Mouse (Mus musculus): Measurements from ENCODE around the gene Grap2.

Gene Grap2

DNA sequence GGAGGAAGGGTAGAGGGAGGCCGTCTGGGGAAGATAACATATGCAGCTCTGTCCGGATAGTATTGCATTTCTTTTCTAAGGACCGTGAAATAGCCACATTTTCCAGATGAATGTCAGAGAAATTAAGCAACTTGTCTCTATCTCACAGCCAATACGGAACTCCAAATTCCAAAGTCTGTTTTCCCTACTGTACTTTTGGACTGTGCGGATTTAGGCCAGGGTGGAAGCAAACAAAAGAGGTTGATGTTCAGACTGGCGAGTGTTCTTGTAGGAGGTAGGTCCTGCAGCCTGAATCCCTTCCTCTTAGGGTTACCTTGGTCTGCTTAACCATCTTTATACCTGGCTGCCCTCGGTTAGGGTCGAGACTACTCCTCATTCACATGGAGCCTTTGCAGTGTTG is 109.9 kb downstream of the Grap2 start:
- no peak for DNase-seq (ENCODE audit: low read depth, low spot score)

DNA sequence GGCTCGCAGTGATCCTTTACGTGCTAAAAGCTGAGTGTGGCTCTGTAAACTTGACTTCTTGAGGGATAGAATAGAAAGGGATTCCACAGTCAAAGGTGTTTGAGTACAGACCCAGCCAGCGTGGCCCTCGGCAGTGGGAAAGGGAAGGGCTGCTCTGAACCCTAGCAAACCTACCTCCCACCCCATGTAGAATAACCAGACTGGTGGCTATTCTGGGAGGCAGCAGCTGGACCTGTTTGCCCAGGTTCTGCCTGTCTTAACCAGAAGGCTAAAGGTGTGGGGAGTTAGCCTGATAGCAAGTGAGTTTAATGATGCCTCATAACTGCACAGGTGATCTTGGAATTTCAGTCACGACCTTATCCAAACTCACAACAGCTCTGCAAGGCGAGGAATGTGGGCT is 110.8 kb downstream of the Grap2 start:
- DNase-seq (ENCODE audit: low read depth, low spot score) = no peak

DNA sequence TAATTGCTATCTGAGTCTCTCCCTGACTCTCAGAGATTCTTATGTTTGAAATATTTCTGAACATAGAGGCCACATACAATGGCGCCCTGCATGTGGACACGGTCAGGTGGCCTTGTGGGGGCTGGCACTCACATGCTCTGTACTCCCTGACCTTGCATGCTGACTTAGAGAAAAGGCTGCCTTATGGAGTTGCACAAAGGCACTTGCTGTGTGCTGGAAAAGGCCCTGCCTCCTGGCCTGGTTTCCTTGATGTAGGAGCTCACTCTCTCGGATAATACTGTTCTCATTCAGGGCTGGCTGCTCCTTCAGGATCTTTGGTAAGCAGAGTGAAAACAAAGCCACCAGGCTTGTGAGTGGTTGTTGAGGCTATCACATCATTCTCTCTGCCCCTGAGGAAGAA is 111.6 kb downstream of the Grap2 start:
- DNase-seq (ENCODE audit: low read depth, low spot score) = no peak

DNA sequence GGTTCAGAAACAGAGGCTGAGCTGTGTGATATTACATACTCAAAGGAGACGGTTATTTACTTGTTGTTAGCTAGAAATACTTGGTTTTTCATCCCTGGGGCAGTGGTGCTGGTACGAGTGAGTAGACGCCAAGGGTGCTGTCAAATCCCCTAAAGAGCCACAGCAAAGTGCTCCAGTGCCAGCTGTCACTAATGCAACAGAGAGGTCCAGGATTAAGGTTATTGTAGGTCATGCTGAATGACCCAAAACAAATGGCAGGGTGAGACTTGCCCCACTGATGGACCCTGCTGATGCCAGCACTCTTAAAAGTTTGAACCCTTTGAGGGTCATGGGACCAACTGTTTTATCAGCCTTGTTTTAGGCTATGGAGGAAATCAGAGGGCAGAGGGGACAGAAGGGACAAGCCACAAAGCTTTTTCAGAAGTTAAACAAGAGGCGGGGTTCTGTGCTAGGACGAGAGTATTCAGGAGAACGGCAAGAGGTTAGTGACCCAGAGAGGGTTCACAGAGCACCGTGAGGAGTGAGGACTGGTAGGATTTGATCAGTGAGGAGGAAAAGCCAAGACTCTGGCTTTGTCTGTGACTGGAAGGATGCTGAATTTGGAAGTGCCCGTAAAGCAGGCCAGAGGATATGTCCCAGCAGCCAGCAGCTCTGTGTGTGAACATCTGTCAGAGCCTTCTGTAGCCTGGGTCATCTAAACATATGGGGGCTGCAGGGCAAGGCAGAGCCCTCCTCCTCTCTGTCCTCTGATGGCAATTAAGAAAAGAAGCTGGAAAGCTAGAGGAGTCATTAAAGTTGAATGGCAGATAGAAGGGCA is 112.6 kb downstream of the Grap2 start:
- no peak for DNase-seq (ENCODE audit: low read depth, low spot score)

DNA sequence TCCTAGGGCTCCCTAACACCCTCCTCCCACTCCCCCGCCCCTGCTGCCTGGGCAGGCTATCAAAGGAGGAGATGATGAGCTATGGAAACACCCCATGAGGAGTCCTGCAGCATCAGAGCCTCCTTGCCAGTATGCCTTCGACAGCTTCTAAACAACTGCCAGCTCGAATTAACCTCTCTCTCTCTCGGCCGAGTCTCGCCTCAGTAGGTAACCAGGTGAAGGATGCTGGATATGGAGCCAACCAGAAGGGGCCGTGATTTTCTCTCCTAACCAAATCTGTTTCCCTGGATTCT is 113.2 kb downstream of the Grap2 start:
- DNase-seq (ENCODE audit: low read depth, low spot score) = no peak

DNA sequence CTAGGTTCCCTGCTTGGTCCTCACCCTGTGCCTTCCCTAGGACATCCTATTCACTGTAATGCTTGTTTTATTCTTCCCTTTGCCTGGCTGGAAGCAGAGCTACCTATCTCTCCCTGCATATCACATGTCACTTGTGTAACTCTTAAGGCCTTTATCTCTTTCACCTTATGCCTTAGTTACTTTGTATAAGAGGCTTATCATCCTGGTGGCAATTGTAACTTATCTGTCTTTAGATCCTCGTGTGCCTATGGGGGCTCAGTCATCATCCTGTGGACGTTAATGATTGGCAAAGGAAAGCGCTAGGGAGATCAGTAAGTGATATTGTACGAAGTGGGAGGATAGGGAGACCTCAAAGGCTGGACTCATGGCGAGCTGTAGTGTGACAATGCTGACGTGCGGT is 116.1 kb downstream of the Grap2 start:
- DNase-seq (ENCODE audit: low read depth, low spot score) = no peak

DNA sequence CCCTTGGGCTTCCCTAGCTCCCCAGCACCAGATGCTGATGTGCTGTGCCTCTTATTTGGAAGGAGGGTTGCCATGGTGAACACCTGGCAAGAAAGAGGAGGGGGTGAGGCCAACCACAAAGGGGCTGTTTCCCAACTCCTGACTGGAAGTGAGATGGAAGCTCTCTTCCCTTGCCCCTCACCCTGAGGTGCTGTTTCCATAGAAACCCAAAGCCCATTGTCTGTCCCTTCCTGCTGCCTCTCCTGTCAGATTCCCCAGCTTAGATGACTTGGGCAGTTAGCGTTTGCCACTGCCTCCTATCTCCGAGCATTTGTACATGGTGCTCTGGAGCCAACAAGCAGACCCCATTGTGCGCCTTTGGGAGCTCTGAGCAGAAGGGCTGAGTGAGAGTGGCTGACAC is 121.1 kb downstream of the Grap2 start:
- DNase-seq (ENCODE audit: low read depth, low spot score) = no peak

DNA sequence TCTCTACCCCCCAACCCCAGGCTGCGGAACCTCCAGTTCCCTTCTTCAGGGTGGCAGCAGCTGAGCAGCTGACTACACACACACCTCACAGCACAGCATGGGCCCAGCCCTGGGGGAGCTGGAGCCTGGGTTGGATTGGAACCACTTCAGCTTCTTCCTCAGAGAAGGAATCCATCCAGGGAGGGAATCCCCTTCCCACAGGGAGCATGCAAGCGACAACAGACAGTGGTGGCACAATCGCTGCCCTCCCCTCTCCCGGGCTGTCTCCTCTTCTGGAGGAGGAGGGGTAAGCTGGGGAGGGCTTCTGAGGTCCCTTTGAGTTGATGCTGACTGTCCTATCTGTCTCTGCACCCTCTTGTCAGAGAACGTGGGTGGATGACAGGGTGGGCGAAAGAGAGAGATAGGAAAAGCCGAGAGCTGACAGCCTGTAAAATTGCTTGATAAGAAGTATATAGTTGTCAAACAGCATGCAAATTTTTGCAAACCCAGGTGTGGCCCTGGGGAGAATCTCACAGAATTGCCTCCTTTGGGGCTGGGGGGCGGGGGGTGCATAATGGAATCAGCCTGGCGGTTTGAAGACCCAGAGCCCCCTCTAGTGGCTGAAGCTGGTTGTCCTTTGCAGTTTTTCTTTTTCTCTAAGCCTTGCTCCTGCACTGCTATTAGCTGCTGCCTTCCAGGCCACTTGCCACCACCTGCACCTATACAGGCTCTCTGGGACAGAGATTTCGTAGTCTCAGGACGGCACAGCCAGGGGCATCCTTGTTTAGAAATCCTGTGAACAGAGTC is 121.9 kb downstream of the Grap2 start:
- peak; percentile 60 for DNase-seq (ENCODE audit: low read depth, low spot score)

DNA sequence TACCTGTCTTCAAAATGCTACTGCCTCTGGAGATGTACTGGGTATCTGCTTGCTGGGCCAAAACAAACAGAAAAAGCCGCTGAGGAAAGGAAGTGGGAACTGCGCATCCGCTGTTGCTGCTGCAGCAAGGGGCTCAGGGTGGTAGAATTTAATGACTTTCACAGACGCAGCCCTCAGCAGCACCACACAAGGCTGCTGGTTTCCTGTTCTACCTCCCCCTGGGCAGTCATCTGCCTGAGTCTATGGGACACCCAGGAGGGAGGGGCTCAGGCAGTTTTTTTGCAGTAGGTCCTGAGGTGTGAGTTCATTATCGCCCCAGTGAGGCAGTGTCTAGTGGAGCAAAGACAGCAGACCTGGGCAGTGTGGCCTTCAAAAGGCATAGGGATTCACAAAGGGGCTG is 125.2 kb downstream of the Grap2 start:
- no peak for DNase-seq (ENCODE audit: low read depth, low spot score)

DNA sequence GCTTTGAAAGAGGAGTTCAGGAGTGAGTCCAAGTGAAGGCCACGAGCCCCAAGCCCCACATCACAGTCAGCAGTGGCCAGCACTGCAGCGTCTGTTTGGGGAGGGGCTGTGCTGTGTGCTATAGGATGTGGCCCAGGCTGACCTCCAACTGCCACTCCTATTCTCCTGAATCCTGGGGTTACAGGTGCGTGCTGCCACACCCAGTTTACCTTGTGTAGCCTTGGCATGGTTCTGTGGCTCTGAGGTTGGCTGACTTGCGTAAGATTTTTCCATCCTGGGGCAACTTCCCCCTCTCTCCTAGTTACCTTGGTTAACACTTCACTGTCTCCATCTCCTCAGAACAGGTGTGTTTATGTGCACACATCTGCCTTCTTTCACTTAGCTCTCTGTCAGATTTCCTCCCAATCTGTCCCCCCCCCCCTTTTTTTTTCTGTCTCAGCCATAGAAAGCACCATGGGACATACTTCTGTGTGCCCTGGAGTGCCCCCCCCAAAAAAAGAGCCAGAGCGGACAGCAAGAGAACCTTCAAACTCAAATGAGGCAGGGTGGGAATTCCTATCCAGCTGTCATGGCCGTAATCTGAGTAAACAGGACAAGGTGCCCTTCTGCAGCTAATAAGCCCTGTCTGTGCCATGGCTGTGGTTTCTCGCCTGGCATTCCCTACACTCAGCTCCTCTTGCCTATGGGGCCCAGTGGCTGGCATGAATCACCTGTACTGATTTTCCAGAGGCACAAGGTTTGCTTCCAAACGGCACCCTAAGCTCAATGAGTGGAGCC is 129.3 kb downstream of the Grap2 start:
- no peak for DNase-seq (ENCODE audit: low read depth, low spot score)

All from retina, postnatal 7 days (tissue).